Mouse (Mus musculus) brain, embryonic 14.5 days (tissue): Measurements from ENCODE around the gene Sept1.

ENCODE experiments used
- CTCF ChIP-seq: fragments of 200-500 bp; IDR thresholded peaks from 2 replicates; pipeline ENCODE4 v1.5.1; 2012; ENCODE audit warnings: inconsistent platforms, mild to moderate bottlenecking, moderate library complexity, borderline replicate concordance; ENCODE audit not compliant: insufficient read depth, insufficient read length; ENCODE audit errors: extremely low read depth
- POLR2A ChIP-seq: fragments of 200-500 bp; IDR thresholded peaks from 2 replicates; pipeline ENCODE4 v1.6.1; 2012; ENCODE audit warnings: mild to moderate bottlenecking, inconsistent platforms, borderline replicate concordance; ENCODE audit not compliant: poor library complexity, insufficient read depth, insufficient read length, severe bottlenecking; ENCODE audit errors: extremely low read depth

DNA sequence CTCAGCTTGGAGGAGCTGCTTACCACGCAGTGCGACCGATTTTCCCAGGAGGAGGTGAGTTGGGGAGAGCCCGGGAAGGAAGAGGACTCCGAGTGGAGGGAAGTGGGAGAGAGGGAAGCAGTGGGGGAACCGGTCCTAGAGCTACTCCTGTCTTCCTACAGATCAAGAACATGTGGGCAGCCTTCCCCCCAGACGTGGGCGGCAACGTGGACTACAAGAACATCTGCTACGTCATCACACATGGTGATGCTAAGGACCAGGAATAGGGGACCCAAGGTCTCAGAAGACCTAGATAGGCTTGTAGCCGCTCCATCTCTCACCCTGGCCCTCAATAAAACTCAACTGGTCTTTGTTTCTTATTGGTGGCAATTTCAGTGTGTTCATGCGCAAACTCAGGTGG lies 19.0 kb downstream of the Sept1 start:
- TF ChIP-seq POLR2A: no peak
- TF ChIP-seq CTCF: no peak
